Mouse (Mus musculus): ENCODE results near the gene Tmem132c. TPM values are rescaled to one million over a fixed set of nuclear protein-coding genes. Genes with fewer than 3 reads are reported as not detected.

Tmem132c gene
- total RNA-seq, 2 experiments from 2014 or later, result 5.3 to 7.4 TPM

DNA sequence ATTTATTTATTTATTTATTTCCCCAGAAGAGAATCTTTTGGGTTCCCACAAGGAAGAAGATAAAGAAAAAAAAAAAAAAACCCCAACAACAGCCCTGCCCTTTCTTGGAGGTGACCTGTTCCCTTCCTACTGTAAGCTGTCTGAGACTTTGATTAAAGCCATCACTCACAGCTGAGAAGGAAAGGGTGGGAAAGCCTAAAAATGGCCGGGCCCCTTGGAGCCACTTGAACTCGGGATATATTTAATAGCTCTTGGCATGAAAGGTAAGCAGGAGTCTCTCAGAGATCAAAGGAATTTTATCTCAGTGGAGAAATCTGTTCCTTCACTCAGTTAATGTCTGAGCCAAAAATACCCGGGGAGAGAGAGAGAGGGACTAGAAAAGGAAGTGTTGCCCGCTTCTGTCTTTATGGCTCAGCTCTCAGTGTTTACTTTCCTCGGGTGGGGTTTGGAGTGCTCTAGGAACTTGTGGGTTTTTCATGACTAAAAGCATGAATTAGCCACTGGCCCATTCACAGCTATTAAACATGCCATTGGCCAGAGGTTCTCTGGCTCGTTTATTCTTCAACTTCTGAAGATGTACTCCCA, 41.0 kb downstream of the Tmem132c start:
- no peak for DNase-seq (ENCODE audit: low spot score in 2 of 2)

DNA sequence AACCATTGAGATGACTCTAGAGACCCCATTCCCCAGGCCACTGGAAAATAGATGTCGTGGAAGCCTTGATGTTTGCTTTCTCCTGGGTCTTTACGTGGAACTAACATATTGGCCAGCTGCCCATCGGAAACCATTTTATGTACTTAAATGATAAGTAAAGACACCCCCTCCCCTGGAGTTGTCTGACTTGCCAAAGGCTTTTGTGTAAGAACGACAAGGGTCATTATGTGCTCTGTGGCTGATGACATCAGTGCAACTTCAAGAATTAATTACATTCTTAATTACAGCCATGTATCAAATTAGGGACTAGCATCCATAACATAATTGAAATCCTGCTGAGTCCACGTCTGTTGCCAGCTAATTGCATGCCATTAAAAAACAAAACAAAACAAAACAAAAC, 45.3 kb downstream of the Tmem132c start:
- DNase-seq (ENCODE audit: low spot score in 2 of 2), result no peak

DNA sequence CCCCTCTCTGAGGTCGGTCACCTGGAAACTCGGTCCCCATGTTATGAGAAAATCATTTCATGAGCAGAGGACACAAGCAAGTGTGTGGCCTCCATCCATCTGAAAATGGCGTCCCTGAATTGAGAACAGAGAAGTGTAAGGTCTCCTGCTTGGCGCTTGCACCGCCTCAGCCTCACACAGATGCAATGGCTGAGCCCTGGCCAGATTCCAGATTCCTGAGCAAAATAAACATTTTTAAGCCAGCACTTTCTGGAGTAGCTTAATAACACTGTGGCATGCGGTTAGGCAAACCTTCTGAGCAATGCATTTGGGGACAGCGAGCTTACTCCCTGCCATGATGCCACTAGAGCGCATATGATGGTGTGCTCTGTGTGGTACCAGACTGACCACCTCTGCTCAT, 48.1 kb downstream of the Tmem132c start:
- no peak for DNase-seq (ENCODE audit: low spot score in 2 of 2)

DNA sequence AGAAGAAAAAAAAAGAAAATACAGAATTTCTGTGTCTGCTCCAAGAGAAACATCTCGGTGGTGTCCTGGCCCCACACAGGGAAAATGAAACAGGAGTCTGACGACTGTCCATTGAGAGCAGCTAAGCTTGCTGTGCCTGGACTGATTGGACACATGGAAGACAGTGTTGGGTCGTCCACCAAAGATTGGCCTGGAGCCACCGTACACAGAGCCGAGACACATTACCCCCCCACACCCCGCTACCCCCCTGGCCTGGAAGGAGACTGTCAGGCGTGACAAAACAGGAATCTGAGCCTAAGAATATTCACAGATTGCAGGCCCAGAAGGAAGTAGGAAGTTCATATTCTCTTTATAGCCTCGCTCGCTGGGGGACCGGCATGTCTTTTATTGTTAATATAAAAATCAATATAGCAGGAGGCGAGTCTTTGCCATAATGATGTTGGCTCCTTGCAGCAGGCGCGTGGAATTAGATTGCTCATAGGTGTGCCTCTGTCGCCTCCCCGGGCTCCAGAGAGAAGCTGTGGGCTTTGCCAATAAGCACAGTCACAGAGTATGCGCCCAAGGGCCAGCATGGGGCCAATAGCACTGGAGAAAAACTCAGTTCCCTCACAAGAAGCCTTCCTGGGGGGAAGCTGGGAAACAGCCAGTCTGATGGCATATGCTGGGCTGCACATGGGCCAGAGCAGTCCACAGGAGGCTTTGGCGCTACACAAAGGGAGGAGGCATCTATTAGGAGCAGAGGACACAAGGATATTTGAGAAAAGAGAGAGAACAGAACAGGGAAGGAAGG, 49.0 kb downstream of the Tmem132c start:
- DNase-seq (ENCODE audit: low spot score in 2 of 2), result peak in 1 of 2 experiments; percentile 2

DNA sequence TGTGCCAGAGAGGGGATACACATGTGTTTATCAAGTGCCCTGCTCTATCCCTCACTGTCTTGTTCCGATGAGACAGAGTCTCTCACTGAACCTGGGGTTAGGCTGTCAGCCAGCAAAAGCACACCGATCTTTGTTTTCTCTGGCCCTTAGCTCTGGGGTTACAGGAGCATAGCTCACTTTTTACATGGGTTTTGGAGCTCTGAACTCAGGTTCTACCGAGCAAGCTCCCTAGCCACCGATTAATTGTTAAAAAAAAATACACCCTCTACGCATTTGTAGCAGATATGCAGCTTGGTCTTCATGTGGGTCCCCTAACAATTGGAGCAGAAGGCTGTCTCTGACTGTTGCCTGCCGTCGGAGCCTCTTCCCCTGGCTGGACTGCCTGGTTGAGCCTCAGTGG, 50.0 kb downstream of the Tmem132c start:
- DNase-seq (ENCODE audit: low spot score in 2 of 2), result no peak

DNA sequence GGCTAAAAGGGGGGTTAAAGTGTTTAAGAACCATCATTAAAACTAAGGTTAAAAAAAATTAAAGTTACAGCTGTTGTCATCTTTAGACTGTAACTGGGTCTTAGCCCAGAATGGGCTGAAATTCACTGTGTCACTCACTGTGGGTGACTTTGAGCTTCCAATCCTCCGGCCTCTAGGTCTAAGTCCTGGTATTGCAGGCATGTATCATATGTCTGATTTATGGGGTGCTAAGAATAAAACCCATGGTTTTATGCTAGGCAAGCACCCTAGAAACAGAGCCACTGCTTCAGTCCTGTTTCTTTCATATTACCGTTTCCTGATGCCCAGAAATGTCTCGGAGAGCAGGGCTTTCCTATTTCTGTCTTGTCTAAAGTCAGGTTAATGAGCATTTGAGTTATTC, 52.1 kb downstream of the Tmem132c start:
- no peak for DNase-seq (ENCODE audit: low spot score in 2 of 2)

DNA sequence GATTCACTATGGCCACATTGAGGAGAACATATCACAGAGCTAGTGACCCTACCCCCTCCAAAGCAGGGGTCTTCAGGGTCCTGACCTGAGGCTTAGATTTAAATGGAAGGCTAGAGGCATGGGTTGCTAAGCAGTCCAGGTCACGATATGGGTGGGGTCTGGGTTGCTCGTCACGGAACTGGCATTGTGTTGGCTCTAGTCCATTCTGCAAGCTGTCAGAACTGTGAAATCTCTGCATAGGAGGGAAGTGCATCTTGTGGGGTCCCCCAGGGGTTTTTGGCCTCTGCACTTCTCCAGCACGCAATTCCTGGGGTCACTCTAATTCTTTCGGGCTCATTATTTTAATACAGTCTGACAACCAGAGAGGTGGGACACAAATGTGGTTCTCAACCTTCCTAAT, 55.9 kb downstream of the Tmem132c start:
- no peak for DNase-seq (ENCODE audit: low spot score in 2 of 2)

DNA sequence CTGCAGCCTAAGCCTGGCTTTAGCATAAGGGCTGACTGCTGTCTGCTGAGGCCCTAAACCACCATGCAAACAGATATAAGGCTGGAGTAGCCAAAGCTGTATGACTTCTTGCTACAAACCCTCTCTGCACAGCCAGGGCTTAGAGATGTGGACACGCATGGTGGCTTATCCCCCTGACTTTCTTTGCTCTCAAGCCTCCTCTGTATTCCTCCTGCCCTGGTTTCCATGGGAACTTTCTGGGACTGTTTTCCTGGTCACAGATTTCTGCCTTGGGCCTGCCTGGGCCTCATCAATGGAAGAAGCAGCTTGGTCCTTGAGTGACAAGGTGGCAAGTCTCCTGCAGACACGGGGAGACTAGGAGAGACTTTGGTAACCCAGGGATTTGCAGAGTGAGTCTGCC, 56.5 kb downstream of the Tmem132c start:
- no peak for DNase-seq (ENCODE audit: low spot score in 2 of 2)

DNA sequence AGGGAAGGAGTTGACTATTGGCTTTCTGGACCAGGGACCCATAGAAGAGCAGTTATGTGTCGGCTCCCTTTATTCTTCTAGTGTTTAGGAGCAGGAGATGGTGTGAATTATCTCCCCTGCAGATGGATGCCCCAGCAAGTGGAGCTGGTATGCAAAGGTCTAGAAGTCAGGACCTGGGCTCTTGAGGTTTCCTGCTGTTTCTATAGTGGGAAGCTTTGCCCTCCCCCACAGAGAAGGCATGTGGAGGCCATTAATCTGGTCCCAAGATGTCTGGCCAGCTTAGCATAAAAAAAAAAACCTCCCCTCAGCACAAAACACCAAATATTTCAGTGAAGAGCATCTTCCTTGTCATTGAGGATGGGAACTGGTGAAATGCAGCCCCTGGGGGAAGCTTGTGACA, 57.4 kb downstream of the Tmem132c start:
- no peak for DNase-seq (ENCODE audit: low spot score in 2 of 2)

DNA sequence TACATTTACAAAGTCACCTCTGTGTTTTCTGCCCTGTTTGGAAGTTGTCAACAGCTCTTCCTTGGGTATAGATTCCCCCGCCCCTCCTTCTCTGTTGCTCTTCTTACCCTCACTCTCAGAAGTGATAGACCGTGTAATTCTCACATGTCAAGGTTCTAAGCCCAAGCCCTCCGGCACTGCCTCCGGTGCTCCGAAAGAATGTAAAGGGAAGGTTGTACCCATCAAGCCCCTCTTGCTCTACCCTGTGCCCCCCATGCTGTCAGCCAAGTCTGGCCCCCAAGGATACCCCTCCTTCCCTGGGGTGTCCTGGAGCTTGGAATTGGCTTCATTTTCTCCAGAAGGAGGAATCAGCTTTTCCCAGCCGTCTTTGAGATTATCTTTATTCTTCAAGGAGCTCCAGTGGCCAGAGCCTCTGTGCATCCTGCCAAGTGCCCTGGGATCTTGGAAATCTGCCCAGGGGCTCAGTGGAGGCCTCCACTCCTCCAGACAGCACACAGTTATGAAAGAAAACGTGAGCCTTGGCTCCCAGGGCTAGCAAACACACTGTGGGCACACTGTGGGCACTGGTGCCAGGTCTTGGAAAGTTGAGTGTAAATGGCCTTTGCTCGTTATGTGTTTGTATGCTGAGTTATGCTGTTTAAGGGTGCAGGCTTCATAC, 59.1 kb downstream of the Tmem132c start:
- peak in 1 of 2 experiments; percentile 55 for DNase-seq (ENCODE audit: low spot score in 2 of 2)

DNA sequence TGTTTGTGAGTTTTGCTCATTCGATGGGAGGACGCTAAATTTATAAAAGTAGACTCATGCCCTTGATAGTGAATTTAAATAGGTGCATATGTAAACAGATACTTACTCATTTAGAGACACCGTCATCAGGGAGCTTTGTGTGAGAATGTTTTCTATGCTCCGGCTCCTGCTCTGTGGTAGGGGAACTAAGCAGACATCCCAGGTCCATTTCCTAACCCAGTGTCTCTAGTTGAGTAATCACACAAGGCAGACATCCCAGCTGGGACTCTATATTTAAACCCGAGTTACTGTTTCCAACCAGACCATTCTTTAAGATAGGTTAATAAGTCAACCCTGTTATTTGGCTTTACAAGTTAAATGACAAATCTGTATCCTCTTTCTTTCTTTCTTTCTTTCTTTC, 63.7 kb downstream of the Tmem132c start:
- no peak for DNase-seq (ENCODE audit: low spot score in 2 of 2)

DNA sequence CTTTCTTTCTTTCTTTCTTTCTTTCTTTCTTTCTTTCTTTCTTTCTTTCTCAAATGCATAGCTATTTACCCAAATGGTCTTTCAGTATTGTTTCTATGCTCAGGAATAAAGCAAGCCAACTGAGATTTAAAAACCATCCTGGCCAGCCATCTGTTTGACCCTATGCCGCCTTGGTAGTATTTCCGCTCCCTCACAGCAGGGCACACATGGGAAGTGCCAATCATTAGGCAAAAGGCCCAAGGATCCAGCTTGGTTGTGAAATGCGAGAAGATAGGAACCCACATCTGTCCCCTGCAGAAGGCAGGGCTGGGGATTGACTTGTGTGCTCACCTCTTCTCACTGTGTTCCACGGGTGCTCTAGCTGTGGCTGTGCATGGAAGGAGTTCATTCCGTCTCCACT, 64.1 kb downstream of the Tmem132c start:
- DNase-seq (ENCODE audit: low spot score in 2 of 2), result no peak

DNA sequence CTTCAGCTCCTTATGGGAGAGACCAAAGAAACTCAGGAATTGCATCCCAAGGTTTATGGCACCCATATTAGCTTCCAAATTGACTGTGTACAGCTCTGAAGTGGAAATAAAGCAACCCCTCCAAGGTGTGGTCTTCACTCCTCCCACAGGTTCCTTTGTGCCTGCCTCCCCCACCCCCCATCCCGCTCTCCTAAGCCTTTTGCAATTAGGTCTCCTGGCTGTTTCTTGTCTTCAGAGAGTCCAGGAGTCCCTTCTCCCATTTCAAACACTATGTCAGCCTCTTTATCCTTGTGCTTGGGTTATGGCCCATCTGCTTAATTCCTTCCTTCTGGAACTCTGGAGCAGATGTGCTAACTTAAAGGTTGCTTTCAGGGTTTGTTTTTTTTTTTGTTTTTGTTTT, 65.1 kb downstream of the Tmem132c start:
- DNase-seq (ENCODE audit: low spot score in 2 of 2), result no peak

DNA sequence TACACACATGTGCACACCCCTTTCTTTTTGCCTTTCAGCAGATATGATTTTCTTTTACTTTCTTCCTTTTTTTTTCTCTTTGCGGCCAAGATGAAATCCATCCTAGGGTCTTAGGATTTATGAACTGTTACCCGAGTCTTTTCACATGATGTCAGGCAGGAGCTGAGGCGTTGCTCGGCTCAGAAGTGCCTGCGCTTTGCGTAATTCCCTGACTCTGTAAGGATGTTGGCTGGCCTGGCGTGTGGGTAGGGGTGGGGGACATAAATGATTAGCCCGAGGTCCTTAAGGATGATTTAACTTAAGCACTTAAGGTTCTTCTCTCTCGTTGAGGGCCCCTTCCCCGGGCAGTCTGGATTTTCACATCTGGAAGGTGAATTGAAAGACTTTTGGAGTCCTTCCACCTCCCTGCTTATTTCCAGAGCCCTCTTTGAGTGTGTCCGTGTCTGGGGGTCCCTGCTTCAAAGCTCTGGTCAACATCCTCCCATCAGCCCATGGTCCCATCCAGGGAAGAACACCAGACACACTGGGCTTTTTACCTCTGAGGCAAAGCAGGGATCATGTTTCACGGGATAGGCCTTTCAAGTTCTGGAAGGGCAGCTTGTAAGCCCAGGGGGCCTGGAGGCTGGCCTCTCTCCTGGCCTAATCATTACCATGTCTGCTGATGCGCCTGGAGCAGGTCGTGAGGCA, 68.9 kb downstream of the Tmem132c start:
- no peak for DNase-seq (ENCODE audit: low spot score in 2 of 2)

DNA sequence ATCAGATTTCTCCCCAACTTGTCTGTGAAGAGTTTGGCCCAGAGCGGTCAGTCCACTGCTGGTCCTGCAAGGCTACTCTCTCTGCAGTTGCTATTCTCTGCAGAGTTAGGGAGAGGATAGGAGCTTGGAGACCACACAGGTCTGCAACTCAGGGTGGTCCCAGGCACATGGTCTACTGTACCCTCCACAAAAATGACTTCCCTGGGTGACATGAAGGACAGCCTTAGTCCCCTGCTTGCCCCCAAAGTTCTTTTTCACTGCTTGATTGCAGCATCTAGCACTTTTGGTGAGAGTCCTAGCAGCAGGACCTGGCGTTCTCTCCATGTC, 69.4 kb downstream of the Tmem132c start:
- no peak for DNase-seq (ENCODE audit: low spot score in 2 of 2)

DNA sequence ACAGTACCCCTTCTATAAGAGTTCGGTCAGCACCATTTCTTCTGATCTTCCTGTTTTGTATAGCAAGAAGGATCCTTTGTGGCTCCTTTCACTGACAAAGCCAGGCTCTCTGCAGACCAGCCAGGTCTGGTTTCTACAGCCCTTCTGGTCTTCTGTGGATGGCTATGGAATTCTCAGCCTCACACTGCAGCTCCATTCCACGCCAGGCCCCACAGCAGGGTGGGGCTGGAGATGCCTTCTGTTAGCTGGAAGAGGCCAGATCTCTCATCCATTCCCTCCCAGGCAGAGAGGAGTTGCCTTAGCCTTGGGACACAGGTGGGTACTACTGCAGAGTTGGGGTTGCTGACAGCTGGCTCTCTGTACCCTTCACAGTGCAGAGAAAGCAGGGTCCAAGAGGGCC, 72.0 kb downstream of the Tmem132c start:
- no peak for DNase-seq (ENCODE audit: low spot score in 2 of 2)

DNA sequence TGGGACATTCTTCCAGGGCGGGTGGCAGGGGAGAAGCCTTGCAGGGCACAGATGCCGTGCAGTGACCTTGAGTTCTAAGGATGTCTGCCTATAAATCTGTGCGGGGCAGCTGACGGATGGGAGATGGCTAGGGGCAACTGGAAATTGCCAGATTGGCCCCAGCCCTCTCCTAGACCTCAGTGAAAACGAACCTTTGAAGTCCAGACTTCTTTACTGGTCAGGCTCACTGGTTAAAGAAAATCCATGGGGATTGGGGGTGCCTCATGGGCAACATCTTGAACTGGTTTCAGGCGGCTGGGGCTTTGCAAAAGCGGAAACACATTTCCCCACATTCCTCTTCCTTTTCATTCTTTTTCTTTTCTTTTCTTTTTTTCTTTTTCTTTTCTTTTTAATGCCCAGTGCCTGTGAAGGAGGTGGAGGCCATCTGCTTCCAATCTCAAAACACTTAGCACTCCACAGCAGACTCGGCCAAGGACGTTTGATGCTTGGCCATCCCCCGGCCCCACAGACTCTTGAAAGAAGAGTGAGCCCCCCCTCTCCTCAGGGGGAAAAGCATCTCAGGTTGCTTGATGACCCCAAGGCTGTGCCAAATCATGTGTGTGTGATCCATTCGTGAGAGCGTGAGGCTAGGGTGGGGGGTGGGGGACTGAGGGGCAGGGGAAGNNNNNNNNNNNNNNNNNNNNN, 77.6 kb downstream of the Tmem132c start:
- no peak for DNase-seq (ENCODE audit: low spot score in 2 of 2)

DNA sequence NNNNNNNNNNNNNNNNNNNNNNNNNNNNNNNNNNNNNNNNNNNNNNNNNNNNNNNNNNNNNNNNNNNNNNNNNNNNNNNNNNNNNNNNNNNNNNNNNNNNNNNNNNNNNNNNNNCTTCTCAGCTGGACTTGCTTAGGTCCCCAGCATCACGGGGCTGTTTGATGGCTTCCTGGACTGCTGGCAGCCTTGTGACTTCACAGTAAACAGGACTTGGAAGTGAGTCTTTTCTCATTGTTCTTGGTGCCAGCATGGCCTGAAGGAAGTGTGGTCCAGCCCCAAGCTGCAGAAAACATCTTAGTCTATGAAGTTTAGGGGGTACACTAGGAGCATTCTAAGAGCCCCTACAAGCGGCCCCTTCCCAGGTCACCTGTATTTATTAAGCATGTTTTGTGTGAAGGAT, 83.0 kb downstream of the Tmem132c start:
- no peak for DNase-seq (ENCODE audit: low spot score in 2 of 2)

DNA sequence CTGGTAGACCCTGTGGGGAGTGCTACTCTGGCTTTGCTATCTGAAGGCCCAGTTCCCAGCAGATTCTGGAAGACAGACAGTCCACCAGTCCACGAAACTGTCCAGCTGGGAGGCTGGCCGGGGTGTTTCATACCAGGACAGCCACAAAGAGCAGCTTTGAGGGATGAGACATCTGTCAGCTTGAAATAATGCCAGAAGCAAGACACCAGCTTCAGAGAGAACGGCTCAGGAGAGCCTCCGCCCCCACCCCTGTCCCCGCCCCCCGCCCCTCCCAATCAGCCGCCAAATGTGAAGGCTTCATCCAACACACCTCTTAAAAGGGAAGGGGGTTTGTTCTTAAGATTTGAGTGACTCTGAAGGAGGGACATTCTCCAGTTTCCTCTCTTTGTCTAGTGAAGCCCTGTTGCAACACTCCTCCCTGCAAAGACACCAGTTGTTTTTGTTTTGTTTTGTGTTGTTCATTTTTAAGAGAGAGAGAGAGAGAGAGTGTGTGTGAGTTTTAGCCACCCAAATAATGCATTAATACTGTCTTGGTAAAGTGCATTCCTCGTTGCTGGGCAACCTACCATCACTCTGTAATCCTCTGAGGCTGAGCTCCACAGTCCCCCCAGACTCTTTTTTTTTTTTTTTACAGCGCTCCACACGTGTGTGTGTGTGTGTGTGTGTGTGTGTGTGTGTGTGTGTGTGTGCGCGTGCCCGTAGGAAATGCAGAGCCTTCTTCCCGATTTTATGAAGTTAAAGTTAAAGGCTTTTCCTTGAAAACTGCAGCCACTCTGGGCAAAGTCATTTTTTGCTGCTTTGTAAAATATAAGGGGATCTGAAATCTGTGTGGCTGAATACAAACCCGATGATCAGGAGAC, 94.7 kb downstream of the Tmem132c start:
- DNase-seq (ENCODE audit: low spot score in 2 of 2), result peak; percentile 29 to 61

DNA sequence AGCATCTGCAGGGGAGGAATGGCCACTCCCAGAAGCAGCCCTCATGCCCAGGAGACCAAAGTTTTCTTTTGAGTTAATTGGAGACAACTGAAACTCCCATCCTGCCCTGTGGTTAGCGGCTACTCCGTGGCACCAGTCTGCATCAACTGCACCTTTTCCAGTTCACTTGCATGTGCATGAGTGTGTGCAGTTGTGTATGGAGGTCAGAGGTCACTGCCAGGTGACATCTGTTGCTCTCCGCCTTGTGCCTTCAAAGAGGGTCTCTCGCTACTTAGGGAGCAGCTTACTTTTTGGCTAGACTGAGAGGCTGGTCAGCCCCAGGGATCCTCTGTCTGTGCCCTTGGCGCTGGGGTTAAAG, 95.3 kb downstream of the Tmem132c start:
- DNase-seq (ENCODE audit: low spot score in 2 of 2), result no peak

DNA sequence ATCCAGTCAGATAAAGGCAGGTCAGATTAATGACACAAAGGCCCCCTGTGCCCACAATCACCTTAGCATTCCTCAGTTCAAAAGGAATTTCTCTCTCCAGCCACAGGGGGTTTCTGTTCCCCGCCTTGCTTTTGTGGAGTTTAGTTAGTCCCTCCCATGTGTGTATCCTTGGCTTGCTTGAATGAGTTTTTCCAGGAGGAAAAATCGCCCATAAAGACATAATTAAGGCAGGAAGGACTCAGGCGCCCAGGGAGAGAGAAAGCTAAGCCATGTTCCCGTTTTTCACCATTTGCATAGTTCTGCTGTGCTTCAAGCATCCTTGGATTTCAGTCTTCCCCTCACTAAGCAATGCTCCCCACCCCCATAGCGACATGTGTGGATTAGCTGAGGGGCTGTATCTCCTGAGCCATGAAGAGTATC, 97.4 kb downstream of the Tmem132c start:
- no peak for DNase-seq (ENCODE audit: low spot score in 2 of 2)
